In genomic region chr15:100844336-100844735, GRCm38 (mm10) we compare ENCODE assay signal across 20 mouse cellular contexts. TPM values are rescaled to one million over a fixed set of nuclear protein-coding genes. Genes with fewer than 3 reads are reported as not detected.
DNase-seq lines count a peak whose midpoint lies in the region; ATAC-seq and TF ChIP-seq lines count a peak whose summit lies in the region.
"Had no signal": no experiment of that assay in that cellular context is flagged by ENCODE, and none has a peak within 500 bp of the region (broad histone marks: within the 10 kb centered on the region; RNA-seq: fewer than 3 reads in every experiment).

No protein-coding gene starts in this region.

- TF ChIP-seq CTCF in heart, postnatal 0 days (IDR thresholded peaks at IDR 0.05; ENCODE audit: low read depth), result no peak
- TF ChIP-seq CTCF in lung, postnatal 0 days (IDR thresholded peaks at IDR 0.05), result no peak

- no peak overlapping the region for H3K4me2 ChIP-seq in heart, postnatal 0 days (ENCODE audit: low read depth, low read length)
- no peak overlapping the region for H3K4me2 ChIP-seq in heart, embryonic 11.5 days
- no peak overlapping the region for H3K4me2 ChIP-seq in lung, postnatal 0 days (replicated peaks; ENCODE audit: low read depth, low read length)
- H3K4me2 ChIP-seq in liver, embryonic 11.5 days, result no peak overlapping the region
- H3K4me2 ChIP-seq: hindbrain, embryonic 15.5 days; limb, embryonic 13.5 days; midbrain, embryonic 13.5 days; neural tube, embryonic 13.5 days had no signal

- H3K4me1 ChIP-seq in heart, postnatal 0 days (ENCODE audit: control insufficient read depth, insufficient read depth), result no peaks in the 10 kb centered on the region
- H3K4me1 ChIP-seq in heart, embryonic 11.5 days (ENCODE audit: control insufficient read depth, insufficient read depth, low read length), result no peaks in the 10 kb centered on the region
- H3K4me1 ChIP-seq in lung, postnatal 0 days (ENCODE audit: insufficient read depth, low read depth, low read length), result no peaks in the 10 kb centered on the region
- H3K4me1 ChIP-seq in liver, embryonic 11.5 days (replicated peaks; ENCODE audit: control insufficient read depth, insufficient read depth, low read length), result no peaks in the 10 kb centered on the region

- TF ChIP-seq EP300 in heart, postnatal 0 days (IDR thresholded peaks at IDR 0.05; ENCODE audit: low read depth), result no peak
- no peak for TF ChIP-seq EP300 in lung, postnatal 0 days (IDR thresholded peaks at IDR 0.05)

- no peaks in the 10 kb centered on the region for H3K36me3 ChIP-seq in heart, postnatal 0 days (replicated peaks; ENCODE audit: control insufficient read depth, insufficient read depth, low read length)
- H3K36me3 ChIP-seq in heart, embryonic 11.5 days (ENCODE audit: control insufficient read depth, insufficient read depth, low read length), result no peaks in the 10 kb centered on the region
- no peaks in the 10 kb centered on the region for H3K36me3 ChIP-seq in lung, postnatal 0 days (ENCODE audit: insufficient read depth, low read length)
- no peaks in the 10 kb centered on the region for H3K36me3 ChIP-seq in liver, embryonic 11.5 days (ENCODE audit: control insufficient read depth, insufficient read depth, low read length)
- H3K36me3 ChIP-seq: heart, embryonic 10.5 days; hindbrain, embryonic 15.5 days; limb, embryonic 13.5 days; midbrain, embryonic 13.5 days; neural tube, embryonic 13.5 days had no signal

- H3K9ac ChIP-seq in heart, postnatal 0 days (replicated peaks; ENCODE audit: low read depth, low read length), result no peak overlapping the region
- H3K9ac ChIP-seq in heart, embryonic 11.5 days (ENCODE audit: low read depth, low read length), result no peak overlapping the region
- H3K9ac ChIP-seq in lung, postnatal 0 days (replicated peaks; ENCODE audit: low read depth), result no peak overlapping the region
- no peak overlapping the region for H3K9ac ChIP-seq in liver, embryonic 11.5 days (ENCODE audit: low read depth, low read length)
- H3K9ac ChIP-seq: forebrain, postnatal 0 days; hindbrain, embryonic 15.5 days; liver, embryonic 14.5 days; midbrain, embryonic 13.5 days; neural tube, embryonic 13.5 days had no signal

- DNase-seq in heart, postnatal 0 days (ENCODE audit: low spot score), result no peak
- no peak for DNase-seq in lung, postnatal 0 days (ENCODE audit: low spot score)
- no peak for DNase-seq in lung, postnatal 36 days
- DNase-seq in NIH3T3 (ENCODE audit: low read depth), result peak; percentile 54
- peak; percentile 33 for DNase-seq in thymus, postnatal 4 days
- DNase-seq in liver, embryonic 11.5 days (ENCODE audit: low spot score), result no peak
- DNase-seq: adrenal gland, postnatal 14 days; forebrain, postnatal 0 days; gastrocnemius, postnatal 36 days; right cerebral cortex, adult 18-20 months had no signal

- H3K4me3 ChIP-seq in heart, postnatal 0 days (ENCODE audit: low read depth, low read length), result no peak overlapping the region
- H3K4me3 ChIP-seq in heart, embryonic 11.5 days (ENCODE audit: low read depth, low read length), result no peak overlapping the region
- no peak overlapping the region for H3K4me3 ChIP-seq in lung, postnatal 0 days (ENCODE audit: low read depth, low read length)
- no peak overlapping the region for H3K4me3 ChIP-seq in liver, embryonic 11.5 days (ENCODE audit: low read depth, low read length)
- H3K4me3 ChIP-seq: heart, embryonic 10.5 days; hindbrain, embryonic 15.5 days; limb, embryonic 13.5 days; midbrain, embryonic 13.5 days; neural tube, embryonic 13.5 days had no signal

- 72% methylated on average over 7 of the region's 7 CpGs for WGBS in heart, postnatal 0 days
- WGBS in heart, embryonic 11.5 days (ENCODE audit: insufficient replicate concordance), result 76% methylated on average over 7 of the region's 7 CpGs
- WGBS in lung, postnatal 0 days, result 59% methylated on average over 7 of the region's 7 CpGs
- 74% methylated on average over 7 of the region's 7 CpGs for WGBS in liver, embryonic 11.5 days

- peak overlapping the region; percentile 69; the same call in 1 of the 2 replicates for H3K27ac ChIP-seq in heart, postnatal 0 days (ENCODE audit: low read depth)
- H3K27ac ChIP-seq in heart, embryonic 11.5 days (ENCODE audit: low read depth, low read length), result no peak overlapping the region
- H3K27ac ChIP-seq in lung, postnatal 0 days (ENCODE audit: low read length), result peak overlapping the region; percentile 49; the same call in 1 of the 2 replicates
- H3K27ac ChIP-seq in liver, embryonic 11.5 days (ENCODE audit: low read depth, low read length), result no peak overlapping the region
- H3K27ac ChIP-seq: kidney, postnatal 0 days; limb, embryonic 13.5 days; liver, embryonic 14.5 days; macrophage; midbrain, embryonic 13.5 days had no signal

- 0 out of 2 replicates have a peak, but pooled peaks cover 3% of the 10 kb centered on the region for H3K27me3 ChIP-seq in heart, postnatal 0 days (ENCODE audit: control insufficient read depth, insufficient read depth, low read length)
- no peaks in the 10 kb centered on the region for H3K27me3 ChIP-seq in heart, embryonic 11.5 days (ENCODE audit: control insufficient read depth, insufficient read depth, low read length)
- no peaks in the 10 kb centered on the region for H3K27me3 ChIP-seq in lung, postnatal 0 days (replicated peaks; ENCODE audit: insufficient read depth, low read length)
- no peaks in the 10 kb centered on the region for H3K27me3 ChIP-seq in liver, embryonic 11.5 days (replicated peaks; ENCODE audit: control insufficient read depth, insufficient read depth, low read length)
- H3K27me3 ChIP-seq: hindbrain, embryonic 15.5 days; limb, embryonic 13.5 days; neural tube, embryonic 13.5 days had no signal

- no peaks in the 10 kb centered on the region for H3K9me3 ChIP-seq in heart, postnatal 0 days (replicated peaks; ENCODE audit: control insufficient read depth, low read length)
- H3K9me3 ChIP-seq in heart, embryonic 11.5 days (replicated peaks; ENCODE audit: control insufficient read depth, low read length), result peaks cover 4% of the 10 kb centered on the region; the same call in 1 of the 2 replicates
- no peaks in the 10 kb centered on the region for H3K9me3 ChIP-seq in lung, postnatal 0 days (ENCODE audit: low read length)
- H3K9me3 ChIP-seq in liver, embryonic 11.5 days (ENCODE audit: control insufficient read depth, low read length), result peaks cover 5% of the 10 kb centered on the region
- H3K9me3 ChIP-seq: hindbrain, embryonic 15.5 days had no signal

- ATAC-seq in heart, postnatal 0 days (ENCODE audit: insufficient read depth, low read depth), result no peak
- no peak for ATAC-seq in heart, embryonic 11.5 days (replicated peaks; ENCODE audit: insufficient number of reproducible peaks, low FRiP score, low TSS enrichment)
- no peak for ATAC-seq in lung, postnatal 0 days
- ATAC-seq in liver, embryonic 11.5 days (replicated peaks; ENCODE audit: low FRiP score), result no peak
- ATAC-seq: midbrain, embryonic 13.5 days had no signal

RNA-seq across cellular contexts. Expression of gene Scn8a, which starts 25.3 kb away (rescaled TPM):
- not detected in 2 replicates for total RNA-seq in heart, postnatal 0 days (2014; rRNA removed; ENCODE audit: low replicate concordance)
- polyA plus RNA-seq in heart, postnatal 0 days (2015; fragmentation: Nextera tagmentation; extraction: Ambion mirVana), result 0.11 and 0.16 TPM in 2 replicates
- 0.96 and 1.2 TPM in 2 replicates for polyA plus RNA-seq in heart, embryonic 11.5 days (2014; fragmentation: Nextera tagmentation; extraction: Ambion mirVana)
- polyA plus RNA-seq in lung, postnatal 0 days (2015; fragmentation: Nextera tagmentation; extraction: Ambion mirVana), result 1.2 and 1.5 TPM in 2 replicates
- 0.71 and 0.73 TPM in 2 replicates for polyA plus RNA-seq in liver, embryonic 11.5 days (2014; fragmentation: Nextera tagmentation; extraction: Ambion mirVana)
- polyA plus RNA-seq: C2C12, macrophage had no signal

Comparison
In these comparisons a context has a peak if more than half of its experiments do, and no peak if none do; other contexts are left out.
1. H3K27ac ChIP-seq: peak in heart, postnatal 0 days (single experiment) and lung, postnatal 0 days (single experiment); none in heart, embryonic 11.5 days (single experiment) and liver, embryonic 11.5 days (single experiment).
2. DNase-seq: peak in NIH3T3 (single experiment) and thymus, postnatal 4 days (single experiment); none in heart, postnatal 0 days (single experiment), lung, postnatal 0 days (single experiment), lung, postnatal 36 days (single experiment) and liver, embryonic 11.5 days (single experiment).